Mouse (Mus musculus) T-helper 2 cell (primary cell): ENCODE results near the gene Olfr1225.
"Not testable (repeated sequence)": the region's sequence is repeated elsewhere in the genome, so short reads cannot be mapped to it uniquely, and the experiment has no call there.

Experiments
- in situ Hi-C: fragments of 300-600 bp; cut with MboI, MseI; formaldehyde crosslinking; loops from one replicate; pipeline ENCODE4 v1.15.1; 2025; ENCODE audit warnings: high pct_unique_total_duplicates

Olfr1225 gene

DNA sequence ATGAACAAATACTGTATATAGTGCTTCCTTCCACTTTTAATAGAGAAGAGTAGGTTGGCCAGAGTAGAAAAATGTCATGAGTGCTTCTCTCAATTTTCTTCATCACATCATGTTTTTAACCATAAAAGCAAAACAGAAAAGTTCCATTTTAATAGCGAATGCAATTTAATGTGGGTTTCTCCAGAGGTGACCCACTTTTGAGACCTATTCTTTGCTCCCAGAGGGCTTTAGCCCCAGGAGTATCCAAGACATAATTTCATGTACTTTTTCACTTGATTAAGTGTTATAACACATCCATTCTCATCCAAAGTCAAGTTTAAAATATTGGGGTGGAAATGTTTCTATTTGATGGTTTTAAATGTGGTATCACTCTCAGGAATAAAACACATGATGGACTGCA is at the start of gene Olfr1225:
TSS of gene Olfr1225 (minus strand) at position 101 of the 400 bp plus-strand sequence.
- in situ Hi-C loops: no loop called here

DNA sequence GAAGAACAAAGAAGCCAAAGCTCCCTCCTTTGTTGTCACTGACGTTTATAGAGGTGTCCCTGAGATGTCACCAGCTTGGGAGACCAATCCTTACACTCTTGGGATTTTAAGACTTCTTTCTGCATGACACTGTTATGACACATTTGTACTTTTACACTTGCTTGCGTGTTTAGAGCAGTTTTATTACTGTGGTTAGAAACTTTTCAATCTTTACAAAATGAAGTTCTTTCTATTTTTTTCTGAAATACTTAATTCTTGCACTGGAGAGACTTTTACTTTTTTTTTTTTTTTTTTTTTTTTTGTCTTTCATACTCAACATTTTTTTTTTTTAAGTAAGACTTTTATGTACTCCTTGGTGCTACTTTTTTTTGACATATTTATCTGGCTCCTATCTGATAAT is 25.5 kb upstream of the Olfr1225 start, which contains the start of gene Olfr1226:
TSS of gene Olfr1226 (minus strand) at position 101 of the 400 bp plus-strand sequence.
- in situ Hi-C loops: no loop called here

DNA sequence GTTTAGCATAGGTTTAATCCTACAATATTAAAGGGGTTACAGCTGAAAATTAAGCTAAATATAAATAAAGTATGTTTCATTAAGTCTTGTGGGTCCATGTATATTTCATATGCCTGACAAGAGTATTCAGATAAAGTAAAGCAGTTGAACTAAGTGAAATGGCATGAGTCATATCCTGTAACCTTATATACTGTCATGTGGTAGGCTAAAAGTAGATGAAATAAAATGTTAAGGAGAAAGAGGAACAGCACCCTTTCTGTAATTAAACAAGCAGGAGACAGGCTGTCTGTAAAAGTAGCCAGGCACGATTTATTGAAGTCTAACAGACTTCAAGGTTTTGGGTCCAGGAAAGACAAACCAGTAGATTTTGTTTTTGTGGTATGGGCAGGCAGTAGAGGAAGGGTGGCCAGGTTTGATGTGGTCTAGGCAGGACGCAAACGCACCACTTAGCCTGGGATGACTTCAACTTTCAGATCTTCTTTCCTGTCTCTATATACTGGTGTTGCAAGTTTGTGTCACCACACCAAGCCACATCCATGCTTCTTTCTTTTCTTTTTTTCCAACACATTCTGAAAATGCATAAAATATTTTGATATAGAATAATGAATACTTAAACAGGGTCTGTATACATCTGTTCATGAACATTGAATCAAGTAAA is 22.0 kb upstream of the Olfr1225 start:
- in situ Hi-C loops: no loop called here

- in situ Hi-C loops: not testable (repeated sequence)
These were observed 9.8 kb downstream of the Olfr1225 start for GRCm38 (mm10) chr2:89164711-89165110.

- in situ Hi-C loops: not testable (repeated sequence)
These were observed 10.5 kb downstream of the Olfr1225 start, which contains the start of gene Olfr1224-ps1 for GRCm38 (mm10) chr2:89163991-89164390. Gene Olfr1224-ps1 (minus strand): TSS chr2:89164091.

DNA sequence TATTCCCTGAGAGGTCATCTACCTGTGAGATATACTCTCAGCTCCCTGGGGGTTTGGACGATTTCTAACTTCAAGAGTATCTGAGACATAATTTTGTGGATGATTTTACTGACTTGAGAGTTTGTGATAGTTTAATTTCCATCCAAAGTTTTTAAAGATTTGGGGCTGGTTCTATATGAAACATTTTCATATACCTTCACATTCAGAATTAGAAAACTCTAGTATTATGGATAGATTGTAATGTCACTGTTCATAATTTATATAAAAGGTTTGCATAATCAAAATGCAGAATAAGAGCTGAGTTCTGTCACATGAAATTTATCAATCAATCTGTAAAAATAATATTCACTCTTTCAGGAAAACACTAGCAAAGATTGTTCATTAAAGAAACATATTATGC is 23.0 kb downstream of the Olfr1225 start, which contains the start of gene Olfr1223:
TSS of gene Olfr1223 (minus strand) at position 101 of the 400 bp plus-strand sequence.
- in situ Hi-C loops: no loop called here

DNA sequence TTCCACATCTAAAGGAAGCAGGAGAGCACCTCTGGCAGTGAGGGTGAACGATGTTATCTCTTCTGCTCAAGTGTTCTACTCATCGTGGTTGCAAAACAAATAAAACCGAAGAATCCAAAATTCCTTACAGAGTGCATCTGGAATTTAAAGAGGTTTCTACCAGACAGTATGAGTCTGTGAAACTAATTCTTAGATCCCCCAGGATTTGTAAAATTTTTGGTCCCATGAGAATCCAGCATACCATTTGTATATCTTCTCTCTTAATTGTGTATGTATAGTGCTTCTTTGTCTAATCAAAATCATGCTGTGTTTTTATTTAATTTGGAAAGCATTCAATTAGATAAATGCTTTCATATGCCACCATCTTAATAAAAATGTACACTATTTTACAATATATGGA is 41.5 kb downstream of the Olfr1225 start, which contains the start of gene Olfr1222:
TSS of gene Olfr1222 (minus strand) at position 101 of the 400 bp plus-strand sequence.
- in situ Hi-C loops: no loop called here
